Mouse (Mus musculus): Measurements from ENCODE around the gene Prps1l1.

DNA sequence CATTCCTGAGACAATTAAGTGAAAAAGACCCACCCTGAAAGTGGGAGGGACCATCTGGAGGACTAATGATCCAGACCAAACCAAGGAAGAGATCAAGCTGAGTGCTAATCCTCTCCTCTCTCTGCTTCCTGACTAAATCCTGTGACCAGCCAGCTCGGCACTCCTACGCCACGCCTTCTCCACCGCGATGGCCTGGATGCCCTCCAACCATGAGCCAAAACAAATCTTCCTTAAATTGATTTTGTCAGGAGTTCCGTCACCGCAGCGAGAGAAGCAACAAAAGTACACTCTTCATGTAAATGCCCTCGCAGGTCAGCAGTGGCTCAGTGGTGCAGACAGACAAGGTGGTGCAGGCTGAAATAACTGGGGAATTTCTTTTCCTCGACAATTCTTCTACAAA is 37.5 kb downstream of the Prps1l1 start:
- TF ChIP-seq FOSL1 (IDR thresholded peaks at IDR 0.05; ENCODE audit: insufficient read depth, low read length, poor library complexity, severe bottlenecking) (no peak), CTCF (IDR thresholded peaks at IDR 0.05; ENCODE audit: control insufficient read depth, insufficient read depth, insufficient read length) (no peak)
